Mouse (Mus musculus): Measurements from ENCODE around the gene Gli2.

Gli2 gene

DNA sequence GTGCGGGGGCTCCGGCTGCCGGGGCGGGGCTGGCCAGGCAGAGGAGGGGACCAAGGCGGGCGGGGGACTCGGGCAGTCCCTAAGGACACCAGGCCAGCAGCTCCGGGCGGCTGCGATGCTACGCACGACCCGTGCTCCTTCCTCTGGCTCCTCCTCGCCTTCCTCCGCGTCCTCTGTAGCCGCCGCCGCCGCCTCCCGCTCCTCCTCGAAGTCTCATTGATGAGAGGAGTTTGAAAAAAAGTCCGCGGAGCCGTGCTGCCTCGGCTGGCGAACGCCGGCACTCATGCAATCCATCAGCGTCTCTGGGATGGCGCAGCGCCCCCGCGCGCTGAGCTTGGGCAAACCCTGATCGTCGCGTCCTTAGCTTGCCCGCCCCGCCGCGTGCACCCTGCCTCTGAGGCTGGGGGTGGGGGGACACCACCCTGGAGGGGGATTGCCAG, at the start of gene Gli2:
Gene Gli2, minus strand, starts transcription at position 218 of the 440 bp plus-strand sequence.
- DNase-seq (ENCODE audit: low spot score in 2 of 2) = peak; percentile 80 to 85

DNA sequence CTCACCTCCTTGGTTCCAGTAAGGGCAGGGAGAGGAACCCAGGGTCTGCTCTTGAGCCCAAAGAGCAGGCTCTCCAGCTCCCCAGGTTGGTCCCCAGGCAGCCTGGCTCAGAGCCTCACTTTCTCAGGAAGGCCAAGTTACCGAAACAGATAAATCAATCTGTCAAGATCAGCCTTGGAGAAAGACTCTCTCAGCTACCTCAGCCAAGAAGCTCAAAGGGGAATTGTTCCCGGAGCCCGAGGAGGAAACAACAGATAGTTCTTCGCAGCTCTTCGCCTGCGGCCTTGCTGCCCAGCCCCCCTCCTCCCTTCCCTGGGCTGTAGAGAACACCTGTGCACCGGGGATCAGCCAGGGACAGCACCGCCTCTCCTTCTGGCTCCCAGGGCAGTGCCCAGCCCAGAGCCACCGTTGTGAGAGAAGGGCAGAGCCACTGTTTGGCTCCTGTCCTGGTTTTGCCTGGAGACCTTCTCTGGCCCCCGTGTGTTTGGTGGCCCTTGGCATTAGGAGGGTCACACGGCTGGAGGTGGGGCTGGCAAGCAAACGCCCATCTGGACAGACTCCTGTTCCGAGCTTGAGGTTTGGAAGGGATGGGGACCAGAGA, 44.6 kb upstream of the Gli2 start:
- DNase-seq (ENCODE audit: low spot score in 2 of 2) = no peak

DNA sequence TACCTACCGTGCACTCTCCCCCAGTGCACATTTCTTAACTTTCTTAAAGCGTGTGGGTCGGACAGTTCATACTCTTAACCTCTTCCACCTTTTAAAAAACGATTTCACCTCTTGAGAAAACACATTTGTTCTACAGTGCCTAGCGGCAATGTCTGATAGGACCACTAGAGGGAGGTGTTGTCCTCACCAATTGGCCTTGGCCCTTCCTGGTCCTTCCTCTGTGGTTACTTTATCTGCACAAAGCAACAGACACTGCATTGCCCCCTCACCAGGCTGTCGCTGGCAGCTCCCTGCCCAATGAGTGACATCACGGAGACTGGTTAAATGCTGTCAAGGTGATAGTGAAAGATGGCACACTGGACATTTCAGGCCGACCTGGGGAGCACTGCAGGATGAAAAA, 40.3 kb upstream of the Gli2 start:
- peak; percentile 82 to 83 for DNase-seq (ENCODE audit: low spot score in 2 of 2)

DNA sequence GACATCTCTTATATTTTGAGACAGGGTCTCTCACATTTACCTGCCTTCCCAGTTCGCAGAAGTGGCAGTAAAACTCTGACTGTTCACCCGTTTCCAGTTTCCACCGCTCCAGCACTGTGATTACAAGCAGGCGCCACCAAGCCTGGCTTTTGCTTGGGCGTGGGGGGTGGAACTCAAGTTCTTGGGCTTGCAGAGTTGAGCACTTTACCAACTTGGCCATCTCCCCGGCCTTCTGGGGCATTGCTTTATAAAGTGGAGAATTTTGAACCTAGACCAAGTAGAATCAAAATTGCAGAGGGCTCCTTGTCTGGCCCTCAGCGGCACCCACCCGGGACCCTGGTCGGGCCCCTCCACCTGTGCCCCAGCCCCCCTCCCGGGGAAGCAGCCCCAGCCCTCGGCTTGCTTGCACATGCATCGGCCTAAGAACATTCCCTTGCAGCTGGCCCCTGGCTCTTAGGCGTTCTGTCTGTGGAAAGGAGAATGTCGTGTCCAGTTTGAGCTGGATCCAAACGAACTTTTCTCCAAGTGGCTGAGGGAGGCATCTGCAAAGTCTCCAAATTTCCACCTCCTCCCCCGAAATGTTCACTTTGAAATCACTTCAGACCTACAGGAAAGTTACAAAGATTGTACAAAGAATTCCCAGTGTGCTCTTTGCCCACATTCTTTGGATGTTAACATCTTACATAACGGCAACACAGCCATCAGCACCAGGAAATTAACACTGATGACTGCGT, 36.6 kb upstream of the Gli2 start:
- no peak for DNase-seq (ENCODE audit: low spot score in 2 of 2)

DNA sequence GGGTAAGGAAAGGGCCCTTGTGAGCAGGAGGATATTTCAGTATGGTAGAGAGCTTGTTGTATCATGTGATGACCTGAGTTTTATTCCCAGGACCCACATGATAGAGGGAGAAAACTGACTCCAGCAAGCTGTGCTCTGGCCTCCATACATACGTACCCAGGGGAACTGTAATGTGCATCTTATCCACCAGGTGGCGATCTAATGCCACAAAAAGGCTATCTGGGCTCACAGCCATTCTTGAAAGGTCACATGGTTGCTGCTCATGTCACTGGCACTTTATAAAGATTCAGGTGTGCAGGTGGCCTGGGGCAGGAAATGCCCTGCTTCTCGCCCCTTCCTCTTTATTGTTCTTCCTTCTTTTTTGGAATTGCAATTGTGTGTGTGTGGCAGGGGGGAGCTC, 34.1 kb upstream of the Gli2 start:
- peak; percentile 89 to 90 for DNase-seq (ENCODE audit: low spot score in 2 of 2)

DNA sequence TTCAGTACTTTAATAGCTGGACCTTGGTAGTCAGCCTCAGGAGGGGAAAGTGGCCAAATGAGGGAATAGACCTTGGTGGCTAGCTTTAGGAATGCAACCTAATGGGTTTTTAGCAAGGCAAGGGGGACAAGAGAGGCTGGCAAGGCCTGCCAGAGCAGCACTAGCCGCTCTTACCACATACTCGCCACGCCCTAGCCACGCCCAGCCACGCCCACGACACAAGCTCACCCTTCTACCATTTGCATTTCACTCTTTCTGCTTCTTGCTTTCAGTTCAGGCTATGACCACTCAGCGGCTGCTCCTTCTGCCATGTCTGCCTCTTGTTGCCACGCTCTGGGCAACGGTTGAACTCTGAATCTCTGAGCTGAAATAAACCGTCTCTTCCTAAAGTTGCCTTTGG, 32.4 kb upstream of the Gli2 start:
- DNase-seq (ENCODE audit: low spot score in 2 of 2) = no peak

DNA sequence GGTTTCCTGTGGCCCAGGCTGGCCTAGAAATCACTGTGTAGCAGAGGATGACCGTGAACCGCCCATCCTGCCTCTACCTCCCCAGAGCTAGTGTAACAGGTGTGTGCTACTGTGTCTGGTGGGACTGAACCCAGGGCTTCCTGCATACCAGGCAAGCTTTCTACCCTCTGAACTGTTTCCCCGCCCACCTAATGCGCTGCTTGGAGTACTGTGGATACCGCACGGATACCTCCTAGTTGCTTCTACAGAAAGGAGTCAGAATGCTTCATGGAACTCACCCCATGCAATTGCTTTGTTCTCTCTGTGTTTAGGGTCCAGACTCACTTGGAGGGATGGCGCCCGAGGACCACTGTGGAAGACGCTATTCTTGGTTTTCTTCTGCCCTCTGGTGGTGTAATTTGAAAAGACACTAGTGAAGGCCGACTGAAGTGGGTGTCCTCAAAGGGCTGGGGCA, 30.1 kb upstream of the Gli2 start:
- DNase-seq (ENCODE audit: low spot score in 2 of 2) = peak; percentile 51 to 63

DNA sequence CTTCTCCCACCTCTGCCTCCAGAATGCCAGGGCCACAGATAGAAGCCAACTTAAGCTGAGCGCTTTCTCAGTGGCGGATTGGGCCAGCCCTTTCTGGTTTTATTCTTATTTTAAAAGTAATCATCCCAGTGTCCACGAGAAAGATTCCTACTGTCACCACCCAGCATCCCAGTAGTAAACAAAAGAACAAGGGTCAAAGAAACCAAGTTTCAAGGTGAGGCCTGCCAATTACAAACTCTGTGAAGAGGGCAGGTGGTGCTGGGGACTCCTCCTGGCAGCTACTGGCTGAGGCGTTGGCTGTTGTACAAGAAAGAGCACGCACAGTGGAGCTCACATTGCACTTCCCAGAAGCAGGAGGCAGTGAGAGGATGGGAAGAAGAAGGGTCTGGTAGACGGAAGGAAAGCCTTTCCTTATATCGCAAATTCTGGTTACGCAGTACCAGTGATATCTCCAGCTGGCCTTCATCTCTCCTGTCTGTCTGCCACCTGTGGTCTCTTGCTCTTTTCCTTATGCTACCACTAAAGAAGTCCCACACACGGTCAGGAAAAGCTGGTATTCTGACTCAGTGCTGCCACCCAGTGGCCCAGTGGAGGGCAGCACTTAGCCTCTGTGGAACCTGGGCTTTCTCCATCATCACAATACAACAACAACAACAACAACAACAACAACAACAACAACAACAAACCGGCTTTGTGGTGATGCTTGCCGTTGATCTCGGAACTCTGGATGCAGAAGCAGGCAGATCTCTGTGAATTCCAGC, 29.0 kb upstream of the Gli2 start:
- DNase-seq (ENCODE audit: low spot score in 2 of 2) = peak; percentile 62 to 64

DNA sequence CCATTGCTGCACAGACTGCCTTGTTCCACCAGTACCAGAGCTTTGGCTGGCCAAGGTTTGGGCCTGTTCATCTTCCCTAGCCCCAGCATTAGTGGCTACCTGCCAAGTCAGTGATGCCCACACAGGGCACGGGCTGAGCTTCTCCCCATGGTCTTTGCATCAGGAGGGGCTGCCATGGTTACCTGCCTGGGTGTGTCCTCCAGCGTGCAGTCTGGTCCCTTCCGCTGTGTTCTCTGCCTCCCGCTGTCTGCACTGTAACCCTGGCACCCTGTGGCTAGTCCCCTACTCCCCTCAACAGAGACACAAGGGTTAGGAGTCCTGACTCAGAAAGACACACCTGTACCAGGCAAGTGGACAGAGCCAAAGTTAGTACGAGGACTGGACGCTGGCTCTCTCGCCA, 24.5 kb upstream of the Gli2 start:
- no peak for DNase-seq (ENCODE audit: low spot score in 2 of 2)

DNA sequence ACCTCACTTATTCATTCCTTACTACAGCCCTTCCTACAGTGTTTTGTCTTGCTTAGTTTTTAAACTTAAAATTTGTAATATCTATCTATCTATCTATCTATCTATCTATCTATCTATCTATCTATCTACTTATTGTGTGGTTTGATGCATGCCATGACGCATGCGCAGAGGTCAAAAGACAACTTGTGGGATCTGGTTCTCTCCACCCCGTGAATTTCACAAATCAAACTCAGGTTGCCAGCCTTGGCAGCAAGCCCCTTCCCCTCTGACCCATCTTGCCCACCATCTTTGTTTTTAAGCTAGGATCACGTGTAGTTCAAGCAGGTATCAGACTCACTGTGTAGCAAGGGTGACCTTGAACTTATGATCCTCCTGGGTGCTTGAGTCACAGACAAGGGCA, 22.9 kb upstream of the Gli2 start:
- no peak for DNase-seq (ENCODE audit: low spot score in 2 of 2)

DNA sequence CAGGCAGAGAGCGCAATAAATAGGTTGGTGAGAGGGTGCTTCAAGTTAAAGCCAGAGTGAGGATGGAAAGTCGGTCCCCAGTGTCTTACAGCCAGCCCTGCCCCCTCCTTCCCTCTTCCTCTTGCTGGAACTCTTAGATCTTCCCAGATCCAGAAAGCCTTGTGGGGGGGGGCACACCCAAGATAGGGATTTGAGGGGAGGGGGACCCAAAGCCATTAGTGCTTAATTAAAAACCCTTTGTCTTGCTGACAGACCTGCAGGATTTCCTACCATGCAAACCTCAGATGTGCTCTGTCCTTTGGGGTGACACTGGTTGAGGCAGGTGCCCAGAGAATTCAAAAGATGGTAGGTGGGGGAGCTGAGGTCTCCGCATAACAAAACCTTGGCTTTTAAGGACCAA, 22.5 kb upstream of the Gli2 start:
- DNase-seq (ENCODE audit: low spot score in 2 of 2) = no peak

DNA sequence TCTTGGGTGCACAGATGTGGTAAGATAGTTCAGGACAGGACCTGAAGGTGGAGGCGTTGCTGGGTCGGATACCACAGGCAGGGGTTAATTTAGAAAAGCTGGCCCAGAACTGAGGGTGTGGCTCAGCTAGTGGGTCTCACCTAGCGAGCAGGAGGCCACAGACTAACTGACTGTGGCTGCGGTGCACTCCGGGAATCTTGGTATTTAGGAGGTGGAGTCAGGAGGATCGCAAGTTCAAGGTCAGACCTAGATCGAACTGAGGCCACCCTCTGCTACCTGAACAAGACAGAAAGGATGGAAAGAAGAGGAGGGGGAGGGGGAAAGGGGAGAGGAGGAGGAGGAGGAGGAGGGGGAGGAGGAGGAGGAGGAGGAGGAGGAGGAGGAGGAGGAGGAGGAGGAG, 22.1 kb upstream of the Gli2 start:
- no peak for DNase-seq (ENCODE audit: low spot score in 2 of 2)

DNA sequence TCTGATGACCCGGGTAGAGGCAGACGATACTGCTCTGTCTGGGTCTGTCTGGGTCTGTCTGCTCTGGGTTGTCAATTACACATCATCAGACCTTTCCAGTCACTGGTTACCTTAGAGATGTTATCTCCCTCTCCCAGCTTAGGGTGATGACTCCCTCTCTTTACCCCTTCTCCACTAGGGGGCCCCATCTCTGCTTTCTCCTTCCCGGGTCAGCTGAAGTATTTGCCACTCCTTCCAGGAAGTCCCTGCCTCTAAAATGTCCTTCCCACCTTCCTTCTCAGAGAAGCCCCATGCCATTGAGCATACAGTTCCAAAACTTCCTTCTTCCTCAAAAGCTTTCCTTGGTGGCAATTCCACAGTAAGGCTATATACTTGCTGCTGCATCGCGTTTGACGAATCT, 21.5 kb upstream of the Gli2 start:
- no peak for DNase-seq (ENCODE audit: low spot score in 2 of 2)

DNA sequence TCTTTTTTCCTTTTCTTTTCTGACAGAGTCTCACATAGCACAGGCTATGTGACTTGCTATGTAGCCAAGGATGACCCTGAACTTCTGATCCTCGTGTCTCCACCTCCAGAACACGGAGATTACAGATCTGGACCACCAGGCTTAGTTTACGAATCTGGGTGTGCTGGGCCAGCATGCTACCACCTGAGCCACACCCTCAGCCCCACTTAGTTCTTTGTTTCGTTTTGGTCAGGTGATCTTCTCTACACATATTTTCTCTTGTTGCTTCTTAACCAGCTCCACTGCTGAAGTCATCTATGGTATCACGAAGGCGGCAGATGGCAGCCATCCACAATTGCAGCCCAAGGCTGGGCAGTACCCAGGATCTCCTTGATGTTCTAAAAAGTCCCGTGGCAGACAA, 20.5 kb upstream of the Gli2 start:
- no peak for DNase-seq (ENCODE audit: low spot score in 2 of 2)

DNA sequence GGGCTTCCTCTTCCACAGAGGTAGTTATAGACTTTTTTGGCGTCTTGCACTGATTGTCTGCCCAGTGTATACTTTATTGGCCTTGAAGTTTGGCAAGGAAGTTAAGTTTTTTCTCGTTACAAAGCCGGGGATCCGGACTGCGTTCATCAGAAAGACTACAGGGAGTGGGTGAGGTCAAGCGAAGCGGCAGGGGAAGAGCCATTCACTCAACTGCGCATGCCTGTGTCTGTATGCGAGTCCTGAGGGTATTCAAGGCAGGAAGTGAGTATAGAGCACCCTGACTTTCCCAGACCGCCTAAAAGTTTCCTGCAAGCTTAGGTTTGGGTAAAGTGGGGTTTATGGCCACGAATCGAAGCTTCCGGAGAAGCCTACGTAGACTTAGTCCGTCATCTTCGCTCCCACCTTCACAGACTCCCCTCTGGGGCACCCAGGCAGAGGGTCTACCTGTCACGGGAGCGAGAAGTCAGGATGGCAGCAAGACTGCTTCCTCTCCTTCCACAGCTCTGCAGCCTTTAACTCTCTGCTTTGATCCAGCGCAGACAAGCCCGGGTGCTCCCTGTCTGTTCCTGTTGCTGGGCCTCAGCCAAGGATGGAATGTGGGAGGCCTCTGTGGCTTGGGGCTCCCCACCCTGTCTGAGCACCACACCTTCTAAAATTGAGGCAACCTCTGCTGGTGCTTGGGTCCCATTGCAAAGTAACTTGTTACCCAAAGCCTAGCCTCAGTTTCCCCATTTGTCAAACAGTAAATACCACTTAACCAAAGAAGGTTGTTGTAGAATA, 11.7 kb upstream of the Gli2 start:
- DNase-seq (ENCODE audit: low spot score in 2 of 2) = no peak

DNA sequence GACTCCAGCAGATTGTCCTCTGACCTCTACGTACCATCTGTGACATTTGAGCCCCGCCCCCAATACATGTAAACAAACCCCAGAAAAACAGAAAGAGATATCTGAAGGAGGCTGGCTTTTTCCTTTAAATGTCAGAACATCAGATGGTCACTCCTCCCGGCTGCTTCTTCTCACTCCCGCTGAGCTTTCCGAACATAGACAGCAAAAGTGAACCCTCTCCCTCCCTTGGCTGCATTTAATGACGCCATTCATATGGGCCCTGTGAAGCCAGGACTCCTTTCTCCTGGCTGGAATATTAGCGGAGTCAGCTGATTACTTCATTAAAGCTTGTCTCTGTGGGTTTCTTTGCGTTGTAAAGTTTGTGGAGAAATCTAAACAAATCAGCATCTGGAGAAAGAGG, 3.1 kb upstream of the Gli2 start:
- DNase-seq (ENCODE audit: low spot score in 2 of 2) = no peak

DNA sequence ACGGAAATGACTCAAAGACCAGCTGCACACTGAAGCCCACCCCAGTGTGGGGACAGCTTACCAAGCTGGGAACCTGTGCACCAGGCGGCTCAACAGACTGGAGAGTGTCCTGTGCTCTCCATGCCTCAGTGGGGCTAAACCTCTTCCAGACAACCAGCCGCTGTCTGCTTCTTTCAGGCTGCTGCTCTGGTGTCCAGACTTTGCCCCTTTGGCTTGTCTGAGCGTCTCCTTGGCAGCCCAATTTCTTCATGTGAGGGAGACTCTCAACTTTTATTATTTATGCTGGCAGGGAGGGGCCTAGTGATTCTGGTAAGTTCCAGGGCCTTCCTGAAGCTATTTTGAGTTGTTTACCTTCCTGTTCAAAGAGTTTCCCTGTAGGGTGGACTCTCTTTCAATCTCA, 2.4 kb upstream of the Gli2 start:
- DNase-seq (ENCODE audit: low spot score in 2 of 2) = no peak

DNA sequence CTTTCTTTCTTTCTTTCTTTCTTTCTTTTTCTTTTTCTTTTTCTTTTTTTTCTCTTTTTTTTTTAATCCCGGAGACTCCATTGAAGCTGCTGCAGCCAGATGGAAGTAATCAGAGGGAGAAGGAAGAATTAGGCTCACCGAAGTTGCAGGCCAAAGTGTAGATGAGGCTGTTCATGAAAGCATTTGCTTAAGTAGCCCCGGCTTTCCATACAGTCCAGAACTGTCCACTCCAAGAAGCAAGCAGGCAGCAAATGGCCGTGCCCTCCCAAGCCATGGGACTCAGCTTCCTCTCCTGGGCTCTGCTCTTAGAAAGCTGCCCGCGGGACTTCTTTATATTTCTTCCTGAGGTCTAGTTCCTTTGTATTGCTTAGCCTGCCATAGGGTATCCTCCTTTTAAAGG, 1.0 kb upstream of the Gli2 start:
- DNase-seq (ENCODE audit: low spot score in 2 of 2) = no peak

DNA sequence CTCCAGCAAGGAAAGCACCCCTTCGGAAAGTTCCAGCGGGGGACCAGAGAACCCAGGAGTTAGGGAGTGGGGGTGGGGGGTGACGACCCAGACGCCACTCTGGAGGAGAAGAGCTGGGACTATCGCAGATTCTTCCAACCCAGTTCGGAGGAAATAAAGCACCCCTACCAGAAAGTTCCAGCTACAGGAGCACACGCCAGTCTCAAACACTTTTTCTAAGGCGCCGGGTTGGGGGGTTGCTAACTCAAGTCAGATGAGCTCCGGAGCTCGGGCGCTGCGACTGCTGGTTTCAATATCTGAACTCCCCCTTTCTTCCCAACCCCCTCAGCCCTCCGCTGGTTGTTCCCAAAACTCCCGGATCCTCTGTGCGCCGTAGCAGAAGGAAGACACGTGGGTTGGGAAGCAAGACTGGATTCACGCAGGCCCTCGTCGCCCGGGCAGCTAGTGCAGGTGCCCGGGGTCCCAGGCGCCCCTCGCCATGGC, 494 bp upstream of the Gli2 start:
- peak in 1 of 2 experiments; percentile 8 for DNase-seq (ENCODE audit: low spot score in 2 of 2)

DNA sequence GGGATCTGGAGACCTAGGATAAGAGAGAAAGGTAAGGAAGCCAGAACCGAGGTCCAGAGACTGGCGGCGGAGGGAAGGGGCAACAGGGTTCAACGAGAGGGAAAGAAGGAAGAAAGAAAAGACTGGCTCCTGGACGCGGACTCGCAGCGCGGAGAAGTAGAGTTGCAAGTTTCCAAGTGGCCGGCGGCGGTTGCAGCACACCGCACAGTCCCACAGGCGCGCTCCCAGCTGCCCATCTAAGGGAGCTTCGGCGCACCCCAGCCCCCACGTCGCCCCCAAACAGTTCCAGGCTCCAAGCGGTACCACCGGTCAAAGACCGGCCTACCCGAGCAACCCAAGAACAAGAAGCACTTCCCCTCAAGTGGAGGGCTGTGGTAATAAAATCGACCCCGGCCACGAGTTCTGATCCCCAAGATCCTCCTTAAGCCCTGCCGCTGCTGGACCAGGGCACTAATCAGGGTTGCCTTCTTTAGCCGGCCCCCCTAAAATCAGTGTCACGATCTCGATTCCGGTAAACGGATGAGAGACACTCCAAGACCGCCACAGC, 715 bp downstream of the Gli2 start:
- DNase-seq (ENCODE audit: low spot score in 2 of 2) = no peak

DNA sequence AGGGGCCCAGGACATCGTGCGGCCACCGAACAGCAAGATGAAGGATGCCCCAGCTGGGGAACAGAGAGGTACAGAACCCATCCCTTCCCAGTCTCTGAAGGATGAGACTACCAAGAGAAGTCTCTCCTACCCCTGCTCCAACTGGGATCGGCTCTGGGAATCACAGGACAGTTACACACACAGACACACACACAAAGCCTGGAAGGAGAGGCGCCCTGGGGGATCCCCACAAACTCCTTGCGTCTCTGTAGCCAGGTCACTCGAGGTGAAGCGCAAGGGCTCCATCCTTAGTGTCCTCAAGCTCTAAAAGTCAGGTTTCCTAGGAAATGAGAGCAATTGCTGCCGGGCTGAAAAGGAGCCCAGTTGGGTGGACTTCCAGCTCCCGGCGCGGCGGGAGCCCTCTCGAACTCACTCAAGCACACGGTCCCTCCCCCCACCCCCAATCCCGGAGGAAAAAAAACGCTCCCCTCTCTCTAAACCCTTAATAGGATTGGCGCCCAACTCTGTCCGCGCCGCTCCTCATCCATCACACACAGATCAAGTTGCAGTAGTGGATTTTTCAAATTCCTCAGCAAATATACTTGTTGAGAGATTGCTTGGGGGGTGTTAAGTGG, 1.4 kb downstream of the Gli2 start:
- no peak for DNase-seq (ENCODE audit: low spot score in 2 of 2)
